Mouse (Mus musculus) stomach, postnatal 0 days (tissue): ENCODE data around the gene Mapk14. TPM values are rescaled to one million over a fixed set of nuclear protein-coding genes. Genes with fewer than 3 reads are reported as not detected.

Source experiments
- ATAC-seq: fragments of 200-750 bp; cut with Nextera tagmentation; 2 replicates; pipeline ENCODE4 v1.8.0; 2017; ENCODE audit not compliant: low FRiP score, low TSS enrichment
- DNase-seq: peaks from one replicate; pipeline ENCODE4 v3.0.0-alpha.2; 2016; ENCODE audit warnings: low spot score
- H3K27ac ChIP-seq: fragments of 300-500 bp; sonication (generic); replicated peaks from 2 replicates; pipeline ENCODE4 v1.5.1; 2014; ENCODE audit warnings: mild to moderate bottlenecking, control low read depth
- H3K27me3 ChIP-seq: fragments of 300-500 bp; sonication (generic); 2 replicates; pipeline ENCODE4 v1.6.1; 2014; ENCODE audit warnings: low read length; ENCODE audit not compliant: control insufficient read depth, insufficient read depth
- H3K36me3 ChIP-seq: fragments of 300-500 bp; sonication (generic); 2 replicates; pipeline ENCODE4 v1.6.1; 2014; ENCODE audit warnings: low read length, mixed read lengths; ENCODE audit not compliant: control insufficient read depth, insufficient read depth
- H3K4me1 ChIP-seq: fragments of 300-500 bp; sonication (generic); replicated peaks from 2 replicates; pipeline ENCODE4 v1.6.1; 2014; ENCODE audit warnings: antibody characterized with exemption; ENCODE audit not compliant: control insufficient read depth, insufficient read depth
- H3K4me2 ChIP-seq: fragments of 300-500 bp; sonication (generic); replicated peaks from 2 replicates; pipeline ENCODE4 v1.6.1; 2014; ENCODE audit warnings: low read depth, mild to moderate bottlenecking, control low read depth, moderate library complexity
- H3K4me3 ChIP-seq: fragments of 300-500 bp; sonication (generic); 2 replicates; pipeline ENCODE4 v1.5.1; 2014; ENCODE audit warnings: low read depth, low read length, control low read depth
- H3K9ac ChIP-seq: fragments of 300-500 bp; sonication (generic); 2 replicates; pipeline ENCODE4 v1.6.1; 2014; ENCODE audit warnings: mild to moderate bottlenecking, low read length, control low read depth, mixed read lengths
- H3K9me3 ChIP-seq: fragments of 300-500 bp; sonication (generic); 2 replicates; pipeline ENCODE4 v1.6.1; 2016; ENCODE audit warnings: low read length; ENCODE audit not compliant: control insufficient read depth
- CTCF ChIP-seq: IDR thresholded peaks from 2 replicates; pipeline ENCODE4 v1.5.1; 2016; ENCODE audit warnings: antibody characterized with exemption, low read depth, mild to moderate bottlenecking, moderate library complexity
- EP300 ChIP-seq: optimal IDR thresholded peaks from 2 replicates; pipeline ENCODE3; 2016; ENCODE audit warnings: antibody characterized with exemption
- WGBS: fragments of 180-500 bp; shearing (Covaris S2); extraction: QIAGEN DNeasy Blood & Tissue Kit; methylation state at CpG from one replicate; pipeline ENCODE4 v1.1.7; 2014; 5-methylcytosine and 5-hydroxymethylcytosine counted together
- polyA plus RNA-seq: library from polyadenylated mRNA; unstranded; fragments of >200 nt; fragmentation: Nextera tagmentation; extraction: Ambion mirVana; gene quantifications from 2 replicates; pipeline ENCODE4 v1.2.1, GENCODE M21; 2015

Gene Mapk14
- polyA plus RNA-seq, 1 experiment from 2014 or later, result 31.4 TPM

- ATAC-seq (no peak), DNase-seq (no peak)
- 45% methylated on average over 4 of the region's 4 CpGs for WGBS
- H3K27me3 ChIP-seq, result no peaks in the 10 kb centered on the region
- no peak overlapping the region for H3K27ac ChIP-seq
- H3K4me1 ChIP-seq, result 0 out of 2 replicates have a peak, but pooled peaks cover 2% of the 10 kb centered on the region
- no peak for TF ChIP-seq EP300
- no peak for TF ChIP-seq CTCF
- no peak overlapping the region for H3K4me2 ChIP-seq
- no peaks in the 10 kb centered on the region for H3K36me3 ChIP-seq
- H3K4me3 ChIP-seq, result no peak overlapping the region
- H3K9ac ChIP-seq, result no peak overlapping the region
- H3K9me3 ChIP-seq, result no peaks in the 10 kb centered on the region
These were observed 3.8 kb upstream of the Mapk14 start for GRCm38 (mm10) chr17:28687354-28687753.

DNA sequence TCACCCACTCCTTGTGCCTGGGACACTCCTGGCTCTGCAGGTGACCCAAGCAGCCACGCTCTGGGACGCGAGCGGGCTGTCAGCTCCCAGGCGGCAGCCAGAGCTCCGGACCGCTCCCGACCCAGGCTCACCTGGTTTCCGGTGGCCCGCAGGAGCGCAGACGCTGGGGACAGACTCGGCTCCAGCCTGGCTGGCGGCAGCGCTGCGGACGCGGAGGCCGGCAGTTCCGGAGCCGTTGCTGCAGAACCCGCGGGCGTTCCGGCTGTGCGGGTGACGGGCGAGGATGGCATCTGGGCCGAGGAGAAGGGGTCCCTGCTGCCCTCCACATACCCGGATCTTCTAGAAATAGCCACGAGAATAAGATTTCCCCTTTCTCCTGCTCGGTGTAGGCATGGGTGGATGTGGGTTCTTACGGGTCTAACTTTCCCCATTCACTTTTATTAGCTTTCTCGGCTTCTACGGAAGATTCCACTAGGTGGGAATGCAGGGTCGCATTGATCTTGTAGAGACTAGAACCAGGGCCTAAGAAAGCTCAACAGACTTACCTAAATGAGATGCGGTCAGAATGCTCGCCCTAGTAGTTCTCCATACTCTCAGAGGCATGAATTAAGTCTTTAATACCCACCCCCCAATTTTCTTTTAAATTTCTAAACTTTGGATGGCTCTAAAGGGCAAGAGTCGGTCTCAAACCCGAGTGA lies 1.4 kb upstream of the Mapk14 start, which contains the start of gene Slc26a8:
Gene Slc26a8, minus strand, starts transcription at position 648 of the 698 bp plus-strand sequence.
- H3K4me3 ChIP-seq, result peak within 1 kb of the TSS; percentile 98
- no peaks in the 10 kb centered on the region for H3K9me3 ChIP-seq
- H3K4me1 ChIP-seq, result peaks cover 5% of the 10 kb centered on the region; the same call in 1 of the 2 replicates
- no peaks in the 10 kb centered on the region for H3K27me3 ChIP-seq
- H3K9ac ChIP-seq, result peak within 1 kb of the TSS; percentile 64
- WGBS, result 10% methylated on average over 40 of the region's 40 CpGs
- H3K27ac ChIP-seq, result peak within 1 kb of the TSS; percentile 98
- peak within 1 kb of the TSS; percentile 73 for H3K4me2 ChIP-seq
- peak; percentile 68 for DNase-seq
- no peak for TF ChIP-seq EP300
- TF ChIP-seq CTCF, result no peak
- ATAC-seq, result no peak
- H3K36me3 ChIP-seq, result no peaks in the 10 kb centered on the region

- DNase-seq, result peak; percentile 73
- no peaks in the 10 kb centered on the region for H3K36me3 ChIP-seq
- ATAC-seq, result peak; percentile 35
- under 1% methylated on average over 52 of the region's 53 CpGs for WGBS
- peak overlapping the region; percentile 98 for H3K27ac ChIP-seq
- peak overlapping the region; percentile 98 for H3K9ac ChIP-seq
- no peaks in the 10 kb centered on the region for H3K27me3 ChIP-seq
- H3K4me3 ChIP-seq, result peak overlapping the region; percentile 98
- TF ChIP-seq EP300, result no peak
- TF ChIP-seq CTCF, result peak; percentile 62
- peaks cover 12% of the 10 kb centered on the region for H3K4me1 ChIP-seq
- H3K4me2 ChIP-seq, result peak overlapping the region; percentile 73
- H3K9me3 ChIP-seq, result no peaks in the 10 kb centered on the region
These were observed 685 bp downstream of the Mapk14 start for GRCm38 (mm10) chr17:28691687-28692340.

- Histone ChIP-seq H3K27ac (peak overlapping the region; percentile 98), H3K4me2 (peak overlapping the region; percentile 73), H3K4me3 (peak overlapping the region; percentile 98), H3K36me3 (no peaks in the 10 kb centered on the region), H3K9me3 (no peaks in the 10 kb centered on the region), H3K4me1 (peaks cover 13% of the 10 kb centered on the region), H3K27me3 (no peaks in the 10 kb centered on the region), H3K9ac (peak overlapping the region; percentile 98)
- DNase-seq (peak; percentile 52), ATAC-seq (no peak)
- TF ChIP-seq EP300, result no peak
- no peak for TF ChIP-seq CTCF
- WGBS, result 0% methylated on average over 18 of the region's 18 CpGs
These were observed 1.2 kb downstream of the Mapk14 start for GRCm38 (mm10) chr17:28692341-28692710.

DNA sequence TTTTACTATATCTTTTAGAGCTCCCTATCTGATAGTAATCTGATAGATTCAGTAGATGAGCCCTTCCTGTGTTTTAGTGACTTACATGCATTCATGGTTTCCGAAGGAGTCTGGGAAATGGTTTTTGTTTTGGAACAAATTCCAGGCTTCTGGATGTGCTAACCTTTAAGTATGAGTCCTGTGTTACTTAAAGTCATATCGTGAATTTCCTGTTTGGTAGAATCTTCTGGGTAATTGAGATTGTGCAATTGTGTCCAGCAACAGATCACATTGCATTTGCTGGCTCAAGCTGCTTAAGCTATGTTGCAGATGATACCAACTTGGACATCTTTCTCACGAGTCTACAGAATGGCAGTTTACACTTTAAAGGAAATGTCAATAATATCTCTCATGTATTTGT lies 2.0 kb downstream of the Mapk14 start:
- Histone ChIP-seq H3K9ac (peak overlapping the region; percentile 98; the same call in 1 of the 2 replicates), H3K4me1 (peaks cover 13% of the 10 kb centered on the region), H3K36me3 (no peaks in the 10 kb centered on the region), H3K9me3 (no peaks in the 10 kb centered on the region), H3K27ac (peak overlapping the region; percentile 98), H3K27me3 (no peaks in the 10 kb centered on the region), H3K4me3 (peak overlapping the region; percentile 98), H3K4me2 (peak overlapping the region; percentile 73)
- DNase-seq (no peak), ATAC-seq (no peak)
- 17% methylated on average over 3 of the region's 3 CpGs for WGBS
- no peak for TF ChIP-seq EP300
- no peak for TF ChIP-seq CTCF

GRCm38 (mm10) chr17:28694078-28694477 lies 2.9 kb downstream of the Mapk14 start:
- Histone ChIP-seq H3K9me3 (no peaks in the 10 kb centered on the region), H3K27ac (no peak overlapping the region), H3K9ac (no peak overlapping the region), H3K4me1 (peaks cover 13% of the 10 kb centered on the region), H3K4me3 (no peak overlapping the region), H3K27me3 (no peaks in the 10 kb centered on the region), H3K4me2 (no peak overlapping the region; the same call in 1 of the 2 replicates), H3K36me3 (no peaks in the 10 kb centered on the region)
- no peak for DNase-seq
- TF ChIP-seq EP300 (no peak), CTCF (no peak)
- WGBS, result 64% methylated on average over 2 of the region's 2 CpGs
- no peak for ATAC-seq
